Mouse (Mus musculus) testis, postnatal 10 days (tissue): Measurements from ENCODE around the gene Gm20837.
"Not testable (repeated sequence)": the region's sequence is repeated elsewhere in the genome, so short reads cannot be mapped to it uniquely, and the experiment has no call there.

Experiments used
- DNase-seq: peaks from one replicate; pipeline ENCODE4 v3.0.0; 2021; ENCODE audit warnings: low spot score

Gene Gm20837

DNA sequence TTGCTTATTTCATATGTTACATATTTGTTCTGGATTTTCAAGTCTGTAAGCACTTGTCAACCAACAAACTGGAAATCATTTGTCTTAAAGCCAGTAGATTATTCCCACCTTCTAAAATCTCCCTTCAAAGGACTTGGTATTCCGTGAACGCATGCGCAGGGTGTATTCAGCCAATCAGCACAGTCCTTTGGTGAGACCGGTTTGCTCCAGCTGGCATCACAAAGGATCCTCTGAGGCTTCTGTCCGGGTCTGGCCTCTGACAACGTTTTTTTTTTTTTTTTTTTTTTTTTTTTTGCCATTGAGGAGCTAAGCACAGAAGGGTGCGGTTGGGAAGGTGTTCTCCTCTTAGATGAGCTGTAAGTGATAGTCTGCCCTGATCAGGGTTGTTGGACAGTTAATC, at the start of gene Gm20837:
Gene Gm20837, plus strand, starts transcription at position 301 of the 400 bp plus-strand sequence.
- DNase-seq, result not testable (repeated sequence)
